Mouse (Mus musculus): ENCODE results near the gene Tbc1d30. TPM values are rescaled to one million over a fixed set of nuclear protein-coding genes. Genes with fewer than 3 reads are reported as not detected.

Tbc1d30 gene
- polyA plus RNA-seq (2016; fragmentation: Nextera tagmentation; extraction: Ambion mirVana) = 0.63 and 0.77 TPM in 2 replicates

GRCm38 (mm10) chr10:121351066-121351581 is at the start of gene Tbc1d30:
Tbc1d30 (minus strand) TSS chr10:121351278.
- under 1% methylated on average over 61 of the region's 61 CpGs for WGBS

DNA sequence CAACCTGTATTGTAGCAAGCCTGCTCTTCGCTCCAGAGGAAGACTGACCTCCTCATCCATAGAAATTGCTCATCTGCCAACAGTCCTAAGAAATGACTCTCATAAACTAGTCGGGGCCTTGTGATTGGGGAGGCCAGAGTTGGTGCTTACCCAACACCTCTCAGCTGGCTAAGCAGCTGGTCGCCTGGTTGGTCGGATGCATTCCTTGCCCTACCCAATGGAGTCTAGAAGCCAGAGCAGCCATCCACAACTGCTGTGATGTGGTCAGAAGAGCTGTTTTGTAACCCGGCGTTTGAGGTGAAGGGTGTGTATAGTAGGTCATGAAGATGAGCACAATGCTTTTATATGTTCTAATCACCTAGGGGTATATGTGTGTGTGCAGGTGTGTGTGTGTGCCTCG is 47.5 kb upstream of the Tbc1d30 start:
- WGBS = 86% methylated on average over 7 of the region's 7 CpGs

More at GRCm38 (mm10) chr10:121351066-121351581, at the start of gene Tbc1d30:
- peak within 1 kb of the TSS; percentile 58 for H3K9ac ChIP-seq (replicated peaks)
- peak within 1 kb of the TSS; percentile 54 for H3K4me3 ChIP-seq (replicated peaks)
- peak within 1 kb of the TSS; percentile 91 for H3K4me2 ChIP-seq
- H3K4me1 ChIP-seq (replicated peaks) = peaks cover 22% of the 10 kb centered on the region
- H3K27me3 ChIP-seq = peaks cover 39% of the 10 kb centered on the region
- no peak within 1 kb of the TSS for H3K27ac ChIP-seq
- H3K36me3 ChIP-seq = no peaks in the 10 kb centered on the region
- peak; percentile 31; the same call in 1 of the 2 replicates for ATAC-seq (ENCODE audit: insufficient number of reproducible peaks, insufficient read depth, low FRiP score, low TSS enrichment, low read depth)
- H3K9me3 ChIP-seq = 0 out of 2 replicates have a peak, but pooled peaks cover 8% of the 10 kb centered on the region

DNA sequence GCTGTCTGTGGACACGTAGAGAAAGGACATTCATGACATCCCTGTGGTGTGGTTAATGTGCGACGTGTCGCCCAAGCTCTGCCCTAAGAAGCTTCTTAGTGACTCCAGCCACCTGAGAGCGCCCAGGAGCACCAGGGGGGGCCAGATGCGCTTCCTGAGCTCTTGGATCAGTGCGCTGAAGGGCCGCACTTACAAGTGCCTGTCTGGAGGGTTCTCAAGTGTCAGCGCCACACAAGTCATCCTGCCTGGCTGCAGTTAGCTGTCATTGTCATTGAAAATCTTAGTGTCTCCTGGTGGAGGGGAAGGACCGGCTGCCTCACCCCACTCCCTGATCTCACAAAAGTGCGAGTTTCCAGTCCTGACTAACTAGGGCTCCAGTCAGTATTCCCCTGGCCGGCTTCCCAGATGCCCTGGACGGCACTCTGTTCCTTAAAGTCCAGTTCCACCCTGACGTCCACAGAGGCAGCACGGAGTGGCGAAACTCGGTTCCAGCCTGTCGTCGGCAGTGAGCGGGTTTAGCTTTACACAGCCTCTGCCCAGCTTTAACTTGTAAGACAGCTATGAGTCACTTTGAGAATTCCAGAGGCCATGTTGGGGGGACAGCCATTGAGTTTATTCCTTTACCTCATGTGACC is 44.6 kb upstream of the Tbc1d30 start:
- Histone ChIP-seq H3K27me3 (no peaks in the 10 kb centered on the region), H3K36me3 (peaks cover 65% of the 10 kb centered on the region), H3K4me3 (replicated peaks) (no peak overlapping the region), H3K4me1 (replicated peaks) (0 out of 2 replicates have a peak, but pooled peaks cover 3% of the 10 kb centered on the region), H3K27ac (no peak overlapping the region), H3K9ac (replicated peaks) (no peak overlapping the region), H3K9me3 (no peaks in the 10 kb centered on the region), H3K4me2 (no peak overlapping the region)
- WGBS = 84% methylated on average over 20 of the region's 20 CpGs
- no peak for ATAC-seq (ENCODE audit: insufficient number of reproducible peaks, insufficient read depth, low FRiP score, low TSS enrichment, low read depth)

More for the DNA sequence above, 47.5 kb upstream of the Tbc1d30 start:
- 0 out of 2 replicates have a peak, but pooled peaks cover 5% of the 10 kb centered on the region for H3K4me1 ChIP-seq (replicated peaks)
- H3K9me3 ChIP-seq = no peaks in the 10 kb centered on the region
- H3K36me3 ChIP-seq = peaks cover 35% of the 10 kb centered on the region
- H3K27me3 ChIP-seq = no peaks in the 10 kb centered on the region
- H3K9ac ChIP-seq (replicated peaks) = no peak overlapping the region
- H3K4me2 ChIP-seq = no peak overlapping the region
- no peak overlapping the region for H3K27ac ChIP-seq
- H3K4me3 ChIP-seq (replicated peaks) = no peak overlapping the region
- no peak for ATAC-seq (ENCODE audit: insufficient number of reproducible peaks, insufficient read depth, low FRiP score, low TSS enrichment, low read depth)

DNA sequence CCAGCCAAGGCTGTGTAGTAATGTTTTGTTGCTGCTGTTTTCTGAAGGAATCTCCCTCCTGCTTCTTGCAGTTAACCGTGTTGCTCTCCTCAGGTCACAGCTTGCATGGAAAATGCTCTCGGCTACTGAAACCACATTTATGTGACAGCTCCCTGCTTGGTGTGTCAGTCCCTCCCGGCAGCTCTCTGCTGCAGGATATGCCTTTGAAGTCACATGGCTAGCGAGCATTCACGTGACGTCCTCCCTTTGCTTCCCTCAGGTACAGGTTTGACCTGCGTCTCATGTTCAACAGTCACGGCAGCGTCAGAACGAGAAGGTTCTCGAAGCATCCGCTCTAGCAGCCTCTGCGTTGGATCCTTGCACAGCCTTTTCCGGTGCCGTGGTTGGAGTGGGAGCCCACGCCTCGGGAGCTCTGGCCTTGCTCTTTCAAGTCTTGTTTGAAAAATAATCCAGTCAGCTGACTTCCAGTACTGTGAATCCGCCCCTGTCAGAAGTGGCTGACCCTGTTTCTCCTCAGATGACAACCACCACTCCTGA is 43.8 kb upstream of the Tbc1d30 start:
- WGBS = 87% methylated on average over 18 of the region's 18 CpGs
- H3K36me3 ChIP-seq = peaks cover 73% of the 10 kb centered on the region
- no peak for ATAC-seq (ENCODE audit: insufficient number of reproducible peaks, insufficient read depth, low FRiP score, low TSS enrichment, low read depth)

DNA sequence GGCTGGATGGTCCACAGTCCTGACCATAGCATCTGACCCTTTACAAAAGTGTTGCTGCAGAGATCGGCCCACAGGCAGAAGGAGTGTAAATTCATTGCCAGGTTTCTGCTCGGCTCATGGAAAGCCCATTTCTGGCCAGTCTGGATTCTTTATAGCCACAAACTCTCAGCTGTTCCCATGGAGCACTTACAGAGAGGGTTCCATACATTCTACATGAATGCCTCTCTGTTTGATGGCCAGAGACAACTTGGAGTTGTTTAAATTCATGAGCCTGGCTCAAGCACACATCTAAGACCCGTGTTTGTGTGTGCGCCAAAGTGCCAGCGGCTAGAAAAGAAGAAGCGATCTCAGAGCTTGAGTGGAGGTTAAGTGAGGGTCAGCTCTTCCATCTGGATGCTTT is 43.2 kb upstream of the Tbc1d30 start:
- WGBS = 84% methylated on average over 6 of the region's 6 CpGs
- no peak overlapping the region for H3K27ac ChIP-seq
- H3K9ac ChIP-seq (replicated peaks) = no peak overlapping the region
- no peak overlapping the region for H3K4me2 ChIP-seq
- H3K9me3 ChIP-seq = no peaks in the 10 kb centered on the region
- no peak overlapping the region for H3K4me3 ChIP-seq (replicated peaks)
- H3K36me3 ChIP-seq = peaks cover 79% of the 10 kb centered on the region
- H3K4me1 ChIP-seq (replicated peaks) = 0 out of 2 replicates have a peak, but pooled peaks cover 3% of the 10 kb centered on the region
- H3K27me3 ChIP-seq = no peaks in the 10 kb centered on the region
- ATAC-seq (ENCODE audit: insufficient number of reproducible peaks, insufficient read depth, low FRiP score, low TSS enrichment, low read depth) = no peak

More for the DNA sequence above, 43.8 kb upstream of the Tbc1d30 start:
- Histone ChIP-seq H3K4me2 (no peak overlapping the region), H3K4me3 (replicated peaks) (no peak overlapping the region), H3K4me1 (replicated peaks) (0 out of 2 replicates have a peak, but pooled peaks cover 3% of the 10 kb centered on the region), H3K27ac (no peak overlapping the region), H3K27me3 (no peaks in the 10 kb centered on the region), H3K9ac (replicated peaks) (no peak overlapping the region; the same call in 1 of the 2 replicates), H3K9me3 (no peaks in the 10 kb centered on the region)

GRCm38 (mm10) chr10:121391901-121392300 is 40.8 kb upstream of the Tbc1d30 start:
- Histone ChIP-seq H3K36me3 (peaks cover 100% of the 10 kb centered on the region), H3K4me2 (no peak overlapping the region), H3K4me1 (replicated peaks) (peaks cover 3% of the 10 kb centered on the region; the same call in 1 of the 2 replicates), H3K27ac (no peak overlapping the region), H3K9ac (replicated peaks) (no peak overlapping the region), H3K9me3 (no peaks in the 10 kb centered on the region), H3K27me3 (no peaks in the 10 kb centered on the region), H3K4me3 (replicated peaks) (no peak overlapping the region)
- ATAC-seq (ENCODE audit: insufficient number of reproducible peaks, insufficient read depth, low FRiP score, low TSS enrichment, low read depth) = no peak
- 95% methylated on average over 8 of the region's 8 CpGs for WGBS

GRCm38 (mm10) chr10:121390602-121391001 is 39.5 kb upstream of the Tbc1d30 start:
- H3K36me3 ChIP-seq = peaks cover 94% of the 10 kb centered on the region

GRCm38 (mm10) chr10:121386347-121386746 is 35.3 kb upstream of the Tbc1d30 start:
- no peaks in the 10 kb centered on the region for H3K9me3 ChIP-seq
- no peak overlapping the region for H3K4me2 ChIP-seq
- no peak overlapping the region for H3K9ac ChIP-seq (replicated peaks)
- ATAC-seq (ENCODE audit: insufficient number of reproducible peaks, insufficient read depth, low FRiP score, low TSS enrichment, low read depth) = no peak
- H3K4me1 ChIP-seq (replicated peaks) = peaks cover 6% of the 10 kb centered on the region; the same call in 1 of the 2 replicates
- 56% methylated on average over 9 of the region's 9 CpGs for WGBS
- no peaks in the 10 kb centered on the region for H3K27me3 ChIP-seq
- peaks cover 94% of the 10 kb centered on the region for H3K36me3 ChIP-seq
- no peak overlapping the region for H3K4me3 ChIP-seq (replicated peaks)
- no peak overlapping the region for H3K27ac ChIP-seq

More at GRCm38 (mm10) chr10:121390602-121391001, 39.5 kb upstream of the Tbc1d30 start:
- no peaks in the 10 kb centered on the region for H3K9me3 ChIP-seq
- H3K4me2 ChIP-seq = no peak overlapping the region
- peaks cover 9% of the 10 kb centered on the region; the same call in 1 of the 2 replicates for H3K4me1 ChIP-seq (replicated peaks)
- WGBS = 82% methylated on average over 10 of the region's 10 CpGs
- no peak overlapping the region for H3K27ac ChIP-seq
- ATAC-seq (ENCODE audit: insufficient number of reproducible peaks, insufficient read depth, low FRiP score, low TSS enrichment, low read depth) = no peak
- no peak overlapping the region for H3K9ac ChIP-seq (replicated peaks)
- no peak overlapping the region for H3K4me3 ChIP-seq (replicated peaks)
- H3K27me3 ChIP-seq = no peaks in the 10 kb centered on the region

DNA sequence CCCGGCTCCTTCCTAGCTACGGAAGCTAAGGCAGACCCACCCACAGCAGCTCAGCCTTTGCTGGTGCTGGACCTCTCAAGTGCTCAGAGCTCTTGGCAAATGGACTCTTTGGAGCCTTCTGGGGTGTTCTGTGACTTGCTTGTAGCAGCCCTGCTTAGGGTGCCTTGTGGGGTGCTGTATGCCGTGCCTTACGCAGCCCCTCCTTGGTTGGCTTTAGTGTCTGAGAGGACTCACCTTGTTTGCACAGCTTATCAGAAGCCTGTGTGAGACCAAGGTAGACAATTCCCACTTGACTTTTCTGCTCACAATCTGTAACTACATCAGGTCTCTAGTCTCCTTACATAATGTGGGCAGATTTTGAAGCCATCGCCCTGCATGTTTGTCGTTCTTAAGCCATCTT is 34.6 kb upstream of the Tbc1d30 start:
- Histone ChIP-seq H3K36me3 (peaks cover 94% of the 10 kb centered on the region), H3K9ac (replicated peaks) (no peak overlapping the region), H3K9me3 (no peaks in the 10 kb centered on the region), H3K27ac (no peak overlapping the region), H3K27me3 (no peaks in the 10 kb centered on the region), H3K4me2 (no peak overlapping the region), H3K4me1 (replicated peaks) (peaks cover 6% of the 10 kb centered on the region; the same call in 1 of the 2 replicates), H3K4me3 (replicated peaks) (no peak overlapping the region)
- WGBS = 94% methylated on average over 6 of the region's 6 CpGs
- ATAC-seq (ENCODE audit: insufficient number of reproducible peaks, insufficient read depth, low FRiP score, low TSS enrichment, low read depth) = no peak

DNA sequence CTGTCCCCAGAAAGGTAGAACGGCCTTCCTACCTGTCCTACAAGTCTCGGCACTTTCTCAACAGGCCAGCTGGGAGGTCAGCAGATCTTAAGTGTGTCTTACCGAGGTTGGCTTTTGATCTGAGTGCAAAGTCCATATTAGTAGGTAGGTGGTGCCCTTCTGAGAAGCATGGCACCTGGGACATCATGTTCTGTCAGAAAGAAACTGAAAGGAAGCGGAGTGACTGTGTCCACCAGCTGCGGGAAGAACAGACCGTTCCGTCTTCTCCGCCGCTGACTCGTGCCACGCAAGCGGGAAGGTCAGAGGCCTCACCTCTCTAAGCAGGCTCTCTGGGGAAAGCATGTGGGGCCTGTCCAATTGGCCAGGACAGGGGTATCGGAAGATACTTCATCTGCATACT is 33.6 kb upstream of the Tbc1d30 start:
- H3K9ac ChIP-seq (replicated peaks) = no peak overlapping the region
- no peaks in the 10 kb centered on the region for H3K27me3 ChIP-seq
- H3K9me3 ChIP-seq = no peaks in the 10 kb centered on the region
- peaks cover 94% of the 10 kb centered on the region for H3K36me3 ChIP-seq
- H3K4me3 ChIP-seq (replicated peaks) = no peak overlapping the region
- ATAC-seq (ENCODE audit: insufficient number of reproducible peaks, insufficient read depth, low FRiP score, low TSS enrichment, low read depth) = no peak
- H3K4me1 ChIP-seq (replicated peaks) = peaks cover 6% of the 10 kb centered on the region; the same call in 1 of the 2 replicates
- H3K27ac ChIP-seq = no peak overlapping the region
- 89% methylated on average over 13 of the region's 13 CpGs for WGBS
- H3K4me2 ChIP-seq = no peak overlapping the region

DNA sequence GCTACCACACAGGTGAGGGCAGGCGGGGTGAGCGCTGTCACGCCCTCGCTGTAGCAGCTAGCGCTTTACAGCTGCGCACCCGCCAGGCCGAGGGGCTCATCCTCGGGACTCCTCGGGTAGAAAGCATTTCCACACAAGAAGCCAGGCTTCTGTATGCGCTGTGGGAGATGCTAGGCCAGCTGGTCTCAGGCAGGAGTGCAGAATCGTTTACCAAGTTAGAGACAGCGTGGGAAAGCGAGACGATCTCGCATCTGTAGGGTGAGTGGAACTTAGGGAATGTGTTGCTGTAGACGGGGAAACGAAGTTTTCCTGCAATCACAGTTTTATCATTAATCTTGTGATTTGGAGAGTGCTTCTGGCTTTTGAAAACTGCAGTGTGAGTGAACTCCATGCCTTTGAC is 30.2 kb upstream of the Tbc1d30 start:
- H3K4me1 ChIP-seq (replicated peaks) = 0 out of 2 replicates have a peak, but pooled peaks cover 4% of the 10 kb centered on the region
- H3K9ac ChIP-seq (replicated peaks) = no peak overlapping the region
- no peaks in the 10 kb centered on the region for H3K9me3 ChIP-seq
- H3K27me3 ChIP-seq = no peaks in the 10 kb centered on the region
- no peak overlapping the region for H3K27ac ChIP-seq
- no peak overlapping the region for H3K4me3 ChIP-seq (replicated peaks)
- no peak overlapping the region for H3K4me2 ChIP-seq
- peaks cover 96% of the 10 kb centered on the region for H3K36me3 ChIP-seq
- ATAC-seq (ENCODE audit: insufficient number of reproducible peaks, insufficient read depth, low FRiP score, low TSS enrichment, low read depth) = no peak
- 95% methylated on average over 18 of the region's 18 CpGs for WGBS

Measured in limb, embryonic 12.5 days (tissue).